In genomic region chr5:38504747-38505434, GRCm38 (mm10) we compare ENCODE assay signal across 13 mouse cellular contexts. TPM values are rescaled to one million over a fixed set of nuclear protein-coding genes. Genes with fewer than 3 reads are reported as not detected.
DNase-seq lines count a peak whose midpoint lies in the region; ATAC-seq and TF ChIP-seq lines count a peak whose summit lies in the region.
"Had no signal": no experiment of that assay in that cellular context is flagged by ENCODE, and none has a peak within 500 bp of the region (broad histone marks: within the 10 kb centered on the region; RNA-seq: fewer than 3 reads in every experiment).

No protein-coding gene starts in this region.

- H3K27ac ChIP-seq in kidney, embryonic 16.5 days (ENCODE audit: low read length), result peak overlapping the region; percentile 37; the same call in 1 of the 2 replicates
- no peak overlapping the region for H3K27ac ChIP-seq in hindbrain, postnatal 0 days

- 0 out of 2 replicates have a peak, but pooled peaks cover 2% of the 10 kb centered on the region for H3K9me3 ChIP-seq in kidney, embryonic 16.5 days (ENCODE audit: low read length)
- no peaks in the 10 kb centered on the region for H3K9me3 ChIP-seq in hindbrain, postnatal 0 days (ENCODE audit: low read length)

- no peaks in the 10 kb centered on the region for H3K36me3 ChIP-seq in kidney, embryonic 16.5 days (ENCODE audit: insufficient read depth, low read length)
- no peaks in the 10 kb centered on the region for H3K36me3 ChIP-seq in hindbrain, postnatal 0 days (ENCODE audit: insufficient read depth, low read length)

- ATAC-seq in kidney, embryonic 16.5 days (ENCODE audit: low FRiP score, low TSS enrichment), result 0 out of 2 replicates have a peak, but pooled peaks have one; percentile 23
- ATAC-seq in granulocyte monocyte progenitor cell, adult 5-6 weeks (replicated peaks; ENCODE audit: poor library complexity, severe bottlenecking), result peak; percentile 35
- ATAC-seq in megakaryocyte, adult 5-6 weeks (ENCODE audit: poor library complexity, severe bottlenecking), result peak; percentile 18
- ATAC-seq in hindbrain, postnatal 0 days, result no peak
- ATAC-seq: forebrain, postnatal 0 days had no signal

- no peak overlapping the region for H3K9ac ChIP-seq in kidney, embryonic 16.5 days (replicated peaks; ENCODE audit: low read length)
- H3K9ac ChIP-seq in hindbrain, postnatal 0 days (replicated peaks; ENCODE audit: low read length), result no peak overlapping the region
- H3K9ac ChIP-seq: forebrain, postnatal 0 days; lung, embryonic 14.5 days had no signal

- TF ChIP-seq CTCF in hindbrain, postnatal 0 days (IDR thresholded peaks at IDR 0.05; ENCODE audit: low read depth), result no peak

- H3K4me2 ChIP-seq in kidney, embryonic 16.5 days (replicated peaks; ENCODE audit: low read depth, low read length), result no peak overlapping the region
- H3K4me2 ChIP-seq in hindbrain, postnatal 0 days (ENCODE audit: low read depth, low read length), result no peak overlapping the region
- H3K4me2 ChIP-seq: lung, embryonic 14.5 days; midbrain, embryonic 11.5 days had no signal

- 52% methylated on average over 6 of the region's 6 CpGs for WGBS in kidney, embryonic 16.5 days
- WGBS in hindbrain, postnatal 0 days, result 59% methylated on average over 6 of the region's 6 CpGs

- DNase-seq in kidney, postnatal 10 days, result no peak
- DNase-seq in NIH3T3 (ENCODE audit: low read depth), result peak; percentile 17
- DNase-seq in left cerebral cortex, adult 9 months (ENCODE audit: low spot score in 2 of 2), result no peak
- no peak for DNase-seq in hindbrain, postnatal 0 days (ENCODE audit: low spot score)
- DNase-seq: cerebellum, postnatal 25 days; forebrain, postnatal 0 days; gastrocnemius, postnatal 36 days; heart, postnatal 36 days had no signal

- peaks cover 6% of the 10 kb centered on the region; the same call in 1 of the 2 replicates for H3K4me1 ChIP-seq in kidney, embryonic 16.5 days (ENCODE audit: insufficient read depth, low read length)
- H3K4me1 ChIP-seq in hindbrain, postnatal 0 days (ENCODE audit: insufficient read depth, low read length), result no peaks in the 10 kb centered on the region

- no peak overlapping the region for H3K4me3 ChIP-seq in kidney, embryonic 16.5 days (ENCODE audit: low read length)
- H3K4me3 ChIP-seq in hindbrain, postnatal 0 days (ENCODE audit: low read length), result no peak overlapping the region

- no peaks in the 10 kb centered on the region for H3K27me3 ChIP-seq in kidney, embryonic 16.5 days (ENCODE audit: insufficient read depth, low read length)
- H3K27me3 ChIP-seq in hindbrain, postnatal 0 days (ENCODE audit: insufficient read depth, low read length), result no peaks in the 10 kb centered on the region

RNA-seq across cellular contexts. Expression of gene Slc2a9, which starts 1.9 kb away (rescaled TPM):
- 1.8 and 2.4 TPM in 2 replicates for polyA plus RNA-seq in kidney, embryonic 16.5 days (2015; fragmentation: Nextera tagmentation; extraction: Ambion mirVana)
- 13.6 and 17.0 TPM in 2 replicates for total RNA-seq in granulocyte monocyte progenitor cell, adult 5-6 weeks (2014; fragmentation: Nextera tagmentation)
- total RNA-seq in granulocyte monocyte progenitor cell, adult 5-6 weeks (2017), result 8.4 TPM in 2 replicates
- total RNA-seq in megakaryocyte, adult 5-6 weeks (2015), result 3.9 and 7.3 TPM in 2 replicates
- total RNA-seq in megakaryocyte, adult 5-6 weeks (2017), result 7.8 and 9.2 TPM in 2 replicates
- 0.86 and 1.7 TPM in 2 replicates for total RNA-seq in hindbrain, postnatal 0 days (2014; rRNA removed)
- 0.52 and 1.0 TPM in 2 replicates for polyA plus RNA-seq in hindbrain, postnatal 0 days (2015; fragmentation: Nextera tagmentation; extraction: Ambion mirVana)

RNA-seq across cellular contexts. Expression of gene Wdr1, which starts 58.1 kb away (rescaled TPM):
- polyA plus RNA-seq in kidney, embryonic 16.5 days (2015; fragmentation: Nextera tagmentation; extraction: Ambion mirVana), result 236 and 251 TPM in 2 replicates
- total RNA-seq in granulocyte monocyte progenitor cell, adult 5-6 weeks (2014; fragmentation: Nextera tagmentation), result 120 and 160 TPM in 2 replicates
- 210 and 235 TPM in 2 replicates for total RNA-seq in granulocyte monocyte progenitor cell, adult 5-6 weeks (2017)
- 236 and 293 TPM in 2 replicates for total RNA-seq in megakaryocyte, adult 5-6 weeks (2015)
- total RNA-seq in megakaryocyte, adult 5-6 weeks (2017), result 418 and 442 TPM in 2 replicates
- 245 and 258 TPM in 2 replicates for total RNA-seq in hindbrain, postnatal 0 days (2014; rRNA removed)
- polyA plus RNA-seq in hindbrain, postnatal 0 days (2015; fragmentation: Nextera tagmentation; extraction: Ambion mirVana), result 174 TPM in 2 replicates
